Mouse (Mus musculus) spleen, postnatal 14 days (tissue): Measurements from ENCODE around the gene Cops7b.
"Not testable (repeated sequence)": the region's sequence is repeated elsewhere in the genome, so short reads cannot be mapped to it uniquely, and the experiment has no call there.

Experiments used
- DNase-seq, 2 experiments: peaks; one replicate each; pipeline ENCODE4 v3.0.0; 2021 to 2022; ENCODE audit warnings: low spot score in 2 of 2

Gene Cops7b

GRCm38 (mm10) chr1:86582451-86583096, at the start of gene Cops7b, which contains the start of gene Pde6d:
Gene Cops7b, plus strand, starts transcription at chr1:86582904.
Gene Pde6d, minus strand, starts transcription at chr1:86582629.
- DNase-seq = peak; percentile 88 to 90

- DNase-seq = no peak
These were observed 49.1 kb upstream of the Cops7b start for GRCm38 (mm10) chr1:86533411-86534130.

GRCm38 (mm10) chr1:86538383-86538782, 44.3 kb upstream of the Cops7b start:
- DNase-seq = no peak

GRCm38 (mm10) chr1:86539583-86539982, 43.1 kb upstream of the Cops7b start:
- not testable (repeated sequence) for DNase-seq

- no peak for DNase-seq
These were observed 40.1 kb upstream of the Cops7b start for GRCm38 (mm10) chr1:86542584-86542983.

GRCm38 (mm10) chr1:86546797-86547196, 35.9 kb upstream of the Cops7b start:
- DNase-seq = no peak

GRCm38 (mm10) chr1:86551299-86551698, 31.4 kb upstream of the Cops7b start:
- DNase-seq = no peak

GRCm38 (mm10) chr1:86551877-86552276, 30.8 kb upstream of the Cops7b start:
- DNase-seq = no peak

GRCm38 (mm10) chr1:86555665-86556064, 27.0 kb upstream of the Cops7b start:
- DNase-seq = no peak

- no peak for DNase-seq
These were observed 24.8 kb upstream of the Cops7b start for GRCm38 (mm10) chr1:86557872-86558271.

GRCm38 (mm10) chr1:86559232-86559631, 23.5 kb upstream of the Cops7b start:
- no peak for DNase-seq

- no peak for DNase-seq
These were observed 20.0 kb upstream of the Cops7b start for GRCm38 (mm10) chr1:86562663-86563062.

GRCm38 (mm10) chr1:86568409-86568808, 14.3 kb upstream of the Cops7b start:
- no peak for DNase-seq

- DNase-seq = no peak
These were observed 13.3 kb upstream of the Cops7b start for GRCm38 (mm10) chr1:86569292-86569860.

- no peak for DNase-seq
These were observed 11.3 kb upstream of the Cops7b start for GRCm38 (mm10) chr1:86571381-86571780.

- no peak for DNase-seq
These were observed 10.8 kb upstream of the Cops7b start for GRCm38 (mm10) chr1:86571941-86572340.

GRCm38 (mm10) chr1:86580426-86580825, 2.3 kb upstream of the Cops7b start:
- no peak for DNase-seq

- peak in 1 of 2 experiments; percentile 9 for DNase-seq
These were observed 833 bp upstream of the Cops7b start for GRCm38 (mm10) chr1:86581692-86582450.

- DNase-seq = no peak
These were observed 1.0 kb downstream of the Cops7b start for GRCm38 (mm10) chr1:86583709-86584108.

GRCm38 (mm10) chr1:86586992-86587391, 4.3 kb downstream of the Cops7b start:
- peak; percentile 66 to 80 for DNase-seq

- DNase-seq = no peak
These were observed 11.8 kb downstream of the Cops7b start for GRCm38 (mm10) chr1:86594539-86594938.

- no peak for DNase-seq
These were observed 12.6 kb downstream of the Cops7b start for GRCm38 (mm10) chr1:86595315-86595714.
